Mouse (Mus musculus): Measurements from ENCODE around the gene Haus2. TPM values are rescaled to one million over a fixed set of nuclear protein-coding genes. Genes with fewer than 3 reads are reported as not detected.
"Not testable (repeated sequence)": the region's sequence is repeated elsewhere in the genome, so short reads cannot be mapped to it uniquely, and the experiment has no call there.

Gene Haus2
- polyA plus RNA-seq, 1 experiment from 2014 or later: 39.3 TPM

- under 1% methylated on average over 22 of the region's 22 CpGs for WGBS
- peak overlapping the region; percentile 75 for H3K9ac ChIP-seq (ENCODE audit: low read length)
- H3K27me3 ChIP-seq (ENCODE audit: control insufficient read depth, insufficient read depth, low read length): no peaks in the 10 kb centered on the region
- peak overlapping the region; percentile 70 for H3K4me2 ChIP-seq
- H3K27ac ChIP-seq (ENCODE audit: low read depth, low read length): 0 out of 2 replicates have a peak overlapping the region, but pooled peaks have one; percentile 7
- DNase-seq (ENCODE audit: low spot score, missing footprints) (no peak), ATAC-seq (ENCODE audit: low FRiP score) (peak; percentile 75)
- no peaks in the 10 kb centered on the region for H3K36me3 ChIP-seq (ENCODE audit: control insufficient read depth, insufficient read depth, low read length)
- no peaks in the 10 kb centered on the region for H3K9me3 ChIP-seq (ENCODE audit: control insufficient read depth, low read length)
- peak overlapping the region; percentile 69 for H3K4me3 ChIP-seq (ENCODE audit: low read depth, low read length)
- peaks cover 6% of the 10 kb centered on the region; the same call in 1 of the 2 replicates for H3K4me1 ChIP-seq (ENCODE audit: control insufficient read depth, insufficient read depth, low read length)
Measured at GRCm38 (mm10) chr2:120567798-120568320, 41.3 kb upstream of the Haus2 start.

GRCm38 (mm10) chr2:120571081-120571480 lies 38.1 kb upstream of the Haus2 start:
- H3K4me3 ChIP-seq (ENCODE audit: low read depth, low read length): no peak overlapping the region
- peaks cover 5% of the 10 kb centered on the region; the same call in 1 of the 2 replicates for H3K4me1 ChIP-seq (ENCODE audit: control insufficient read depth, insufficient read depth, low read length)
- ATAC-seq (ENCODE audit: low FRiP score) (no peak), DNase-seq (ENCODE audit: low spot score, missing footprints) (no peak)
- H3K27me3 ChIP-seq (ENCODE audit: control insufficient read depth, insufficient read depth, low read length): no peaks in the 10 kb centered on the region
- no peak overlapping the region for H3K27ac ChIP-seq (ENCODE audit: low read depth, low read length)
- H3K4me2 ChIP-seq: no peak overlapping the region
- H3K9me3 ChIP-seq (ENCODE audit: control insufficient read depth, low read length): no peaks in the 10 kb centered on the region
- WGBS: 93% methylated on average over 3 of the region's 3 CpGs
- no peak overlapping the region for H3K9ac ChIP-seq (ENCODE audit: low read length)
- no peaks in the 10 kb centered on the region for H3K36me3 ChIP-seq (ENCODE audit: control insufficient read depth, insufficient read depth, low read length)

DNA sequence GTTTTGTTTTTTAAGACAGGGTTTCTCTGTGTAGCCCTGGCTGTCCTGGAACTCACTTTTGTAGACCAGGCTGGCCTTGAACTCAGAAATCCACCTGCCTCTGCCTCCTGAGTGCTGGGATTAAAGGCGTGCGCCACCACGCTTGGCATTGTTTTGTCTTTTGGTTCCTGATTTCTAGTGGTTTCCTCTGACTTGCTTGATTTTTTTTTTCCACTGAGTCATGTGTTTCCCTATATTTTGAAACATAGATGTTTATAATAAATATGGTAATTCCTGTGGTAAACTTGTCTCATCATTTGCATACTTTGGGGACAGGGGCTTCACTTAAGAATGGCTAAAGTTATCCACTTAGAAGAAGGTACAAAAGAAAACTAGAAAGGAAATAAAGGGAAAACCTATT lies 37.0 kb upstream of the Haus2 start:
- ATAC-seq (ENCODE audit: low FRiP score); DNase-seq (ENCODE audit: low spot score, missing footprints); H3K27ac ChIP-seq (ENCODE audit: low read depth, low read length); H3K9me3 ChIP-seq (ENCODE audit: control insufficient read depth, low read length); H3K4me1 ChIP-seq (ENCODE audit: control insufficient read depth, insufficient read depth, low read length); H3K4me2 ChIP-seq; H3K9ac ChIP-seq (ENCODE audit: low read length); H3K4me3 ChIP-seq (ENCODE audit: low read depth, low read length); H3K27me3 ChIP-seq (ENCODE audit: control insufficient read depth, insufficient read depth, low read length); H3K36me3 ChIP-seq (ENCODE audit: control insufficient read depth, insufficient read depth, low read length): not testable (repeated sequence)
- 96% methylated on average over 3 of the region's 3 CpGs for WGBS

- Histone ChIP-seq H3K27me3 (ENCODE audit: control insufficient read depth, insufficient read depth, low read length) (no peaks in the 10 kb centered on the region), H3K27ac (ENCODE audit: low read depth, low read length) (no peak overlapping the region), H3K4me1 (ENCODE audit: control insufficient read depth, insufficient read depth, low read length) (no peaks in the 10 kb centered on the region), H3K9me3 (ENCODE audit: control insufficient read depth, low read length) (no peaks in the 10 kb centered on the region), H3K36me3 (ENCODE audit: control insufficient read depth, insufficient read depth, low read length) (no peaks in the 10 kb centered on the region), H3K4me3 (ENCODE audit: low read depth, low read length) (no peak overlapping the region), H3K9ac (ENCODE audit: low read length) (no peak overlapping the region), H3K4me2 (no peak overlapping the region)
- DNase-seq (ENCODE audit: low spot score, missing footprints): no peak
- WGBS: 86% methylated on average over 3 of the region's 3 CpGs
- no peak for ATAC-seq (ENCODE audit: low FRiP score)
Measured at GRCm38 (mm10) chr2:120575121-120575520, 34.1 kb upstream of the Haus2 start.

DNA sequence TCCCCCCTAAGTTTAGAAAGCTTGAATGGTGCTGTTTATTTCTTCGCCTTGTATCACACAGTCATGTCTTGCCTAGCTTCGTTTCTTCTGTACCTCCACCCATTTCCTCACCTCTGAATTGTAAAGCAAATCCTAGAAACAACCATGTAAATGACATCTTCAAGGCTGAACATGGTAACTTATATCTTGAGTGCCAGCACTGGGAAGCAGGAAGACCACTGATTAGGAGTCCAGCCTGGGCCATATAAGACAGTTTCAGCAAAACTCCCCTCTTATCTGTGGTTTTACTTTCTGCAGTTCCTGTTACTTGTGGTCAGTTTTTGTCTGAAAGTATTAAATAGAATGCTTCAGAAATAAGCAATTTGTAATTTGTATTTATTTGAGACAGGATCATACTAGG lies 33.2 kb upstream of the Haus2 start:
- H3K27me3 ChIP-seq (ENCODE audit: control insufficient read depth, insufficient read depth, low read length): no peaks in the 10 kb centered on the region
- ATAC-seq (ENCODE audit: low FRiP score) (no peak), DNase-seq (ENCODE audit: low spot score, missing footprints) (no peak)
- 93% methylated on average over 2 of the region's 2 CpGs for WGBS
- no peaks in the 10 kb centered on the region for H3K4me1 ChIP-seq (ENCODE audit: control insufficient read depth, insufficient read depth, low read length)
- no peak overlapping the region for H3K27ac ChIP-seq (ENCODE audit: low read depth, low read length)
- H3K4me2 ChIP-seq: no peak overlapping the region
- H3K36me3 ChIP-seq (ENCODE audit: control insufficient read depth, insufficient read depth, low read length): no peaks in the 10 kb centered on the region
- H3K9me3 ChIP-seq (ENCODE audit: control insufficient read depth, low read length): no peaks in the 10 kb centered on the region
- H3K9ac ChIP-seq (ENCODE audit: low read length): no peak overlapping the region
- no peak overlapping the region for H3K4me3 ChIP-seq (ENCODE audit: low read depth, low read length)

DNA sequence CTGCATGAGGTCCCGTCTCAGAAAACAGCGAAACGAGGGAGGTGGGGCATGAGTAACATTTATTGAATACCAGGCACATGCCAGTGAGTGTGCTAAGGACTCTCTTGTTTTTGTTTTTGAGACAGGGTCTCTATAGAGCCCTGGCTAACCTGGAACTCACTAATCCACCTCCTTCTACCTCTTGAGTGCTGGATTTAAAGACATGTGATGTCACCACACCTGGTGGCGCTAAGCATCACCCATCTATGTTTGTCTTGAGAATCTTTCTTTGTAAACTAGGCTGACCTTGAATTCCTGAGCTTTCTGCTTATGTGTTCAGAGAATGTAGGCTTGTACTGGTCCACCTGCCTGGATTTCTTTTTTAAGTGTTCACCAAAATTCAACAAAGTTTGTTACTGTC lies 31.4 kb upstream of the Haus2 start:
- WGBS: 88% methylated on average over 4 of the region's 4 CpGs

GRCm38 (mm10) chr2:120578286-120578685 lies 30.9 kb upstream of the Haus2 start:
- DNase-seq (ENCODE audit: low spot score, missing footprints) (no peak), ATAC-seq (ENCODE audit: low FRiP score) (no peak)
- no peaks in the 10 kb centered on the region for H3K4me1 ChIP-seq (ENCODE audit: control insufficient read depth, insufficient read depth, low read length)
- no peaks in the 10 kb centered on the region for H3K9me3 ChIP-seq (ENCODE audit: control insufficient read depth, low read length)
- H3K4me3 ChIP-seq (ENCODE audit: low read depth, low read length): no peak overlapping the region
- no peaks in the 10 kb centered on the region for H3K36me3 ChIP-seq (ENCODE audit: control insufficient read depth, insufficient read depth, low read length)
- no peak overlapping the region for H3K27ac ChIP-seq (ENCODE audit: low read depth, low read length)
- H3K27me3 ChIP-seq (ENCODE audit: control insufficient read depth, insufficient read depth, low read length): no peaks in the 10 kb centered on the region
- no peak overlapping the region for H3K9ac ChIP-seq (ENCODE audit: low read length)
- H3K4me2 ChIP-seq: no peak overlapping the region
- WGBS: 85% methylated on average over 5 of the region's 5 CpGs

More for the DNA sequence above, 31.4 kb upstream of the Haus2 start:
- no peaks in the 10 kb centered on the region for H3K27me3 ChIP-seq (ENCODE audit: control insufficient read depth, insufficient read depth, low read length)
- H3K4me3 ChIP-seq (ENCODE audit: low read depth, low read length): no peak overlapping the region
- DNase-seq (ENCODE audit: low spot score, missing footprints): no peak
- H3K9me3 ChIP-seq (ENCODE audit: control insufficient read depth, low read length): no peaks in the 10 kb centered on the region
- no peak for ATAC-seq (ENCODE audit: low FRiP score)
- no peaks in the 10 kb centered on the region for H3K4me1 ChIP-seq (ENCODE audit: control insufficient read depth, insufficient read depth, low read length)
- H3K9ac ChIP-seq (ENCODE audit: low read length): no peak overlapping the region
- no peaks in the 10 kb centered on the region for H3K36me3 ChIP-seq (ENCODE audit: control insufficient read depth, insufficient read depth, low read length)
- H3K27ac ChIP-seq (ENCODE audit: low read depth, low read length): no peak overlapping the region
- H3K4me2 ChIP-seq: no peak overlapping the region

DNA sequence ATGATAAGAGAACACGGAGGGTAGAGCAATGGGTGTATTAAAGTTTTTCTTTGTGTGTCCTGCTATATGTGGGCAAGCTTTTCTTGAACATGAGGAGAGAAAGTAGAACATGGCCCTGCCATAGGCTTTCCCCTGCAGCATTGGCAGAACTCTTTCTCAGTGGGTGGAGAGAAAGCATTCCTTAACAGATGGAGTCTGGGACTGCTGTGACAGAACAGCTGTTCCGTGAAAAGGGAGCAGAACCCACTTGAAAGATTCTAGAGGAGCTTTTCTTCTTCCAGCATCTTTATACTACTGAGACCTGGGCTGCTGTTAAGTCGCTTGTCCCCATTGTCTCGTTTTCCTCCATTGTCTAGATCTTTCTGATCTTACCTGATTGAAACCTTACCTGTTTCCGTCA lies 19.4 kb upstream of the Haus2 start:
- Histone ChIP-seq H3K4me2 (no peak overlapping the region), H3K4me1 (ENCODE audit: control insufficient read depth, insufficient read depth, low read length) (no peaks in the 10 kb centered on the region), H3K9ac (ENCODE audit: low read length) (no peak overlapping the region), H3K27me3 (ENCODE audit: control insufficient read depth, insufficient read depth, low read length) (no peaks in the 10 kb centered on the region), H3K9me3 (ENCODE audit: control insufficient read depth, low read length) (no peaks in the 10 kb centered on the region), H3K36me3 (ENCODE audit: control insufficient read depth, insufficient read depth, low read length) (0 out of 2 replicates have a peak, but pooled peaks cover 3% of the 10 kb centered on the region), H3K27ac (ENCODE audit: low read depth, low read length) (no peak overlapping the region), H3K4me3 (ENCODE audit: low read depth, low read length) (no peak overlapping the region)
- no peak for DNase-seq (ENCODE audit: low spot score, missing footprints)
- no peak for ATAC-seq (ENCODE audit: low FRiP score)
- WGBS: 87% methylated on average over 5 of the region's 5 CpGs

DNA sequence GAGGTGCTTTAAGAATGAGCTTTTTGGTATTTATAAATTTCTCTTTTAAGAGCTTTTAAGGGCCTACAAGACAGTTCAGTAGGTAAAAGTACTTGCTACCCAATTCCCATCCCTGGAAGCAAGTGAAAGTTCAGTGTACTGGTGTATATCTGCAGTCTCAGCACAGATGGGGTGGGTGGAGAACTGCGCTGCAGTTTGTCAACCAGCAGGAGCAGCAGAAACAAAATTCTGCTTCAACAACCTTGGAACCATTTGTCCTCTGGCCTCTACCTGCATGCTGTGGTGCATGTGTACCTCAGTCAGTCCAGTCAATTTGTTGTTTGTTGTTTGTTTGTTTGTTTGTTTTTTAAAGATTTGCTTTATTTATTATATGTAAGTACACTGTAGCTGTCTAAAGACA lies 17.0 kb upstream of the Haus2 start:
- no peaks in the 10 kb centered on the region for H3K27me3 ChIP-seq (ENCODE audit: control insufficient read depth, insufficient read depth, low read length)
- no peaks in the 10 kb centered on the region for H3K4me1 ChIP-seq (ENCODE audit: control insufficient read depth, insufficient read depth, low read length)
- H3K27ac ChIP-seq (ENCODE audit: low read depth, low read length): no peak overlapping the region
- H3K9me3 ChIP-seq (ENCODE audit: control insufficient read depth, low read length): no peaks in the 10 kb centered on the region
- H3K4me2 ChIP-seq: no peak overlapping the region
- H3K9ac ChIP-seq (ENCODE audit: low read length): no peak overlapping the region
- 97% methylated on average over 1 of the region's 1 CpGs for WGBS
- no peak overlapping the region for H3K4me3 ChIP-seq (ENCODE audit: low read depth, low read length)
- no peak for DNase-seq (ENCODE audit: low spot score, missing footprints)
- H3K36me3 ChIP-seq (ENCODE audit: control insufficient read depth, insufficient read depth, low read length): peaks cover 7% of the 10 kb centered on the region
- no peak for ATAC-seq (ENCODE audit: low FRiP score)

Data from midbrain, embryonic 11.5 days (tissue).